Mouse (Mus musculus) gastrocnemius, postnatal 36 days (tissue): ENCODE measurements around the gene Eml6. TPM values are rescaled to one million over a fixed set of nuclear protein-coding genes. Genes with fewer than 3 reads are reported as not detected.
"Not testable (repeated sequence)": the region's sequence is repeated elsewhere in the genome, so short reads cannot be mapped to it uniquely, and the experiment has no call there.

Source experiments
- DNase-seq, 2 experiments: peaks; one replicate each; pipeline ENCODE4 v3.0.0; 2022
- intact Hi-C: fragments of 180-260 bp; cut with DNase I; formaldehyde crosslinking; loops from one replicate; pipeline ENCODE4 v1.15.1; 2025
- total RNA-seq, 2 experiments: library from RNA; stranded (reverse); gene quantifications; 2 replicates each; pipeline ENCODE4 v1.2.3; 2021

Eml6 gene
- total RNA-seq, 2 experiments from 2014 or later: 0.59 to 1.6 TPM

GRCm38 (mm10) chr11:29758617-29759016 lies 267.2 kb downstream of the Eml6 start:
- intact Hi-C loops: no loop called here

DNA sequence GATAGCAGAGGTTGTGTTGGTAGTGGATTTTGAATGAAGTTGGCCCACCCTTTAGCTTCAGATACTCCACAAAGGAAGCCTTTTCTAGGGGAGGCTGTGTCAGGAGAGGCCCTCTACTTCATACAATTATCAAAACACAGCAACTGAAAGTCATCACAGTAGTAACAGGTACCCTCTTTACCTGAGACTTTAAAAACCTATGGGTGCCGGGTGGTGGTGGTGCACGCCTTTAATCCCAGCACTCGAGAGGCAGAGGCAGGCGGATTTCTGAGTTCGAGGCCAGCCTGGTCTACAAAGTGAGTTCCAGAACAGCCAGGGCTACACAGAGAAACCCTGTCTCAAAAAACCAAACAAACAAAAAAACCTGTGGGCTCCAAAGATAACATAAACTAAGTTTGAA lies 269.8 kb downstream of the Eml6 start:
- DNase-seq, intact Hi-C loops: not testable (repeated sequence)

More at GRCm38 (mm10) chr11:29758617-29759016, 267.2 kb downstream of the Eml6 start:
- no peak for DNase-seq

DNA sequence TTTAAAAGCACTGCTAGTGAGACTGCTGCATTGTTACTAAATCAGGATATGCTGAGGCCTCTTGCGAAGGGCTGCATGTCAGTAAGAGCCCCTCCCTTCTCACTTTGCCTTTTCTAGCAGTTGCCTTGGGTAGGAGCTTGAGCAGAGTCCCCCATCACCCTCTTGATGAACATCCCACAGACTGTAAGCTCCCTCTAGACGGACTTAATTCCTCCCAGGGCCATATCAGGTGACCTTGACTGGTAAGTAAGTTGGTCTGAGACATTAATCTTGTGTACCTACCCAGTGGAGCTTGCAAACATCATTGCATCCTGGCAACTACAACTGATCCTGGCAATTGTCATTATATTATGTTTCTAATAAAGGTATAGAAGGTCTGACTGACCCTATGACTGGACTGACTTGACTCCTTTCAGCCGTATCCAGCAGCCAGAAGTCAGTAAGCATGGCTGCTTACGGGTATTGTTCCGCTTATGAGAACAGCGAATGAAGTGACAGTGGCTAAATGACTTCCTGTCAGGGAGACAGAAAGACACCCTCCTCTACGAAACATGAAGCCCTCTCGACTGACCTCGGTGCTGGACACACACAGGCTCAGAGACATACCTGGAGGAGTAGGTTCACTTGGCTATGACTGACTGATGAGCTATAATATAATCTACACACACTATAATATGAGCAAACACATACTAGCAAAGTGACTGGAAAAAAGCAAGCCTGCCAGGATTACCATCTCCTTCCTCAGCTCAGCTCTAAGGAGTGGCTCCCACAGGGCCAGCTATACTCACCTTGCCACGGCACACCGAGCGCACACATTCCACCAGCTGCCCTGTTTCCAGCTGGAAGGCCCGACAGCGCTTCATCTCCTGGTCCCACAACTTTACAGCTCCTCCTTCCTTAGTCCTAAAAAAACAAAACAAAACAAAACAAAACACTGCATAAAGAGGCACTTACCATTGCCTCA lies 273.9 kb downstream of the Eml6 start:
- intact Hi-C loops: no loop called here

DNA sequence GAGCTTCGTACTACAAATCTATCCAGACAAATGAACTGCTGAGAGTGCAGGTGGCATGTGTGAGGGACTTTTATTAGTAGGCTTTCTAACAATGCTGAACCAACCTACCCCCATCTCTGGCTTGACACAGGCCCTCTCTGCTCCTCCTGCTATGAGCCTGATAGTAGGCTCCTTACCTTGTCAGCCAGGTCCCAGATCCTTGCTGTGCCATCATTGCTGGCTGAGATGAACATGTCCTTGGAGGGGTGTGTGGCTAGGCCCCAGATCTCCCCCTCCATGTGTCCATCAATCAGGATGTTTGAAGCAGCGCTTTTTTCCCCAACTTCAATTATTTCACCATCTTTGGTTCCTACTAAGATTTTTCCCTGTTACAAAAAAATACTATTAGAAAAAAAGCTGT lies 274.8 kb downstream of the Eml6 start:
- DNase-seq: no peak
- intact Hi-C loops: no loop called here

More for the DNA sequence above, 273.9 kb downstream of the Eml6 start:
- no peak for DNase-seq

DNA sequence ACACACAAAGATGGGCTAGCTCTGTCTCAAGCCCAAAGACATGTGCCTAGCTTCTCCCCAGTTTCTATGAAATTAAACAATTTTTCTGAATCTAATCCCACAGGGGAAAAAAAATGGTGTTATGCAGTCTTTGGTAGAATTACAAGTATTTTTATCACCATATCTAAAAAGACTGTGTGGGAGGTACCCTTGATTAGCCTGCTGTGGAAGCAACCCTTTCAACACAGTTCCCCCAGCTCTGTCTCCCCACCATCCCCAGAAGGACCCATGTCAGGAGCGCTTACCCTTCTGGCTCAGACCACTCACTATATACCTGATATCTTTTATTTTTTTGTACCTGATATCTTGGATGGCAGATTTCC lies 276.4 kb downstream of the Eml6 start:
- no peak for DNase-seq
- intact Hi-C loops: no loop called here

GRCm38 (mm10) chr11:29748750-29749467 lies 276.9 kb downstream of the Eml6 start:
- DNase-seq: no peak
- intact Hi-C loops: no loop called here

DNA sequence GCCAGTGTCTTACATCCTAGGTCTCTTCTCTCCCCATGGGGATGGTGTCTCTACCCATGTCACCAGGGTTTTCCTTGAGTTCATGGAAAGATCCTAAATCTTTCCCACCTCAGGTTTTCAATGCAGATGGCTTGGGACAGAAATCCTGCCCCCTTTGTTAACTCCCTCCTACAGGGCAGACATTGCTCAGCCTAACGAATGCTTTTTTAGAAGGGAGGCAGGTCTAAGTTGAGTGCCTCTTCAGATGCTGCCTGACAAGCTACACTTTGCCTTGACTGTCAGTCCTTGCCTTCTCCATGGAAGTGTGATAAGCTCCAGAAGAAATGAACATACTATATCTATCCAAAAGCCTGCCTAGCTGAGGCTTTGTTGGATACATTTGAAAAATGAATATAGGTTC lies 278.0 kb downstream of the Eml6 start:
- no peak for DNase-seq
- intact Hi-C loops: no loop called here

DNA sequence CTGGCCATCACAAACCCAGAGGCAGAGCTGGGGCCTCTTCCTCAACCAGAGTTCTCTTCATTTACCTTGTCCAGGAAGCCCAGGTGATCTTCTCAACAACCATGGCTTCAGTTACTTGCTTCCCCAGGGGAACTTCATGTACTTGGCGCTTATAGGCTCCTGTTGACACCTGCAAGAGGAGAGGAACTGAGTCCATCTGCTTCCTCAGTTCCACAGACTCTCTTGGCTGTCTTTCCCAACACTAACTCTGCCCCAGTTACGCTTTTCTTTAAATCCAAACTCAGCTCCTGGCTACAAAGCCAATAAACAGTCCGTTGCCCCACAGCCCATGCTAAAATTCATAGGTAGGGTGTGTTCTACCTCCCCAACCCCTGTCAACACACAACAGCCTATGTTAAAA lies 278.5 kb downstream of the Eml6 start:
- intact Hi-C loops: no loop called here

GRCm38 (mm10) chr11:29746203-29746602 lies 279.6 kb downstream of the Eml6 start:
- intact Hi-C loops: no loop called here
- no peak for DNase-seq

More for the DNA sequence above, 278.5 kb downstream of the Eml6 start:
- no peak for DNase-seq

DNA sequence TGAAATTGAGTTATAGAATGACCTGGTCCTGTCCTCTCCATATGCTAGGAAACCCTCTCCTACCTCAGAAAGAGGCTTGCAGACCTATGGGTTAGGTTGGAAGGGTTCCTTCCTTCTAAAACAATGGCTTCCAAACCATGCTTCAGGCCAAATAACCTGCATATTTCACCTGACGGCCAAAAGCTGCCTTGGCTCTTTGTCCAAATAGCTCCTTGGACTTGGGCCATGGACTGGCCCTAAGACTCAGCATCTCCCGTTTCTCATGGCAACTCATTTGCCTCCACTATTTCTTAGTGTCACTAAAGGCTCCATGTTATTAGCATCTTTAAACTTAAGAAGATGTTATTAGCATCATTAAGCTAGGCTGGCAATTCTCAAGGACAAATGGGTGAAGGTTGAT lies 280.3 kb downstream of the Eml6 start:
- intact Hi-C loops: no loop called here
- DNase-seq: no peak

- no peak for DNase-seq
- intact Hi-C loops: no loop called here
These were observed 280.9 kb downstream of the Eml6 start for GRCm38 (mm10) chr11:29744760-29745430.

- DNase-seq: no peak
- intact Hi-C loops: loop anchor here (5.0 kb wide), 1 partner anchor 33 kb away; no protein-coding TSS in a partner anchor
These were observed 286.1 kb downstream of the Eml6 start for GRCm38 (mm10) chr11:29739752-29740151.

- intact Hi-C loops: no loop called here
- DNase-seq: no peak
These were observed 297.9 kb downstream of the Eml6 start for GRCm38 (mm10) chr11:29727901-29728300.

DNA sequence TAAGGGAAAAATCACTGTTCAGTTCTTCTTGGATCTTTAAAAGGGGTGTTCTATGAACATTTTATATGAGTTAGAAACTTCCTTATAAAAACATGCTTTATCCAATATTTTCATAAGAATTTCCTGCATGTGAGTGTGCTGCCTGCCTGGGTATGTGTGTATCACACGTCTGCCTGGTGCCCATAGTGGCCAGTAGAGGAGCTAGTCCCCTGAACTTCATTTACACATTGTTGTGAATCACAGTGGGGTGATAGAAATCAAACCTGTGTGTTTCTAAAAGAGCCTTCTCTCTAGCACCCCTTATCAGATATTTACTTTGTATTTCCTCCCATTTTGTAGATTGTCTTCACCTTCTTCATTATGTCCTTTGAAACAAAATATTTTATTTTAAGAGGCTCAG lies 300.2 kb downstream of the Eml6 start:
- DNase-seq: no peak
- intact Hi-C loops: no loop called here

GRCm38 (mm10) chr11:29725167-29725566 lies 300.7 kb downstream of the Eml6 start:
- intact Hi-C loops: no loop called here
- DNase-seq: no peak

GRCm38 (mm10) chr11:29724213-29724612 lies 301.6 kb downstream of the Eml6 start:
- intact Hi-C loops: loop anchor here (5.0 kb wide), 1 partner anchor 83 kb away; no protein-coding TSS in a partner anchor

DNA sequence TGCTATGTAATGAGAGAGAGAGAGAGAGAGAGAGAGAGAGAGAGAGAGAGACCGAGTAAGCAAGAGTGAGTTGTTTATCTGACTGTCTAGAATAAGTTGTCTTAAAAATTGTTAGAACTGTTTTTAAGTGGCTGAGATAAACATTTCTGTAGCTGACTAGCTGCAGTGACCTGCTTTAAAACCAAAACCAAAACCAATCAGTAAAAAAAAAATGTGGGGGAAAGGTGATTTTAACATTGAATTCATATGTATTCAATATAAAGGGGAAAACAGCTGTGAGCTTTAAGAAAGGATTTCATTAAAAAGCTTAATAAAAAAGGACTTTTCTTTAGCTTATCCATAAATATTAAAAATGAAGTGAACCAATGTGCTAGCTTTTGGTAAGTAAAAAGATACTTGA lies 306.2 kb downstream of the Eml6 start:
- intact Hi-C loops: no loop called here

More at GRCm38 (mm10) chr11:29724213-29724612, 301.6 kb downstream of the Eml6 start:
- DNase-seq: no peak

GRCm38 (mm10) chr11:29718541-29718940 lies 307.3 kb downstream of the Eml6 start:
- intact Hi-C loops: no loop called here
- DNase-seq: no peak

More for the DNA sequence above, 306.2 kb downstream of the Eml6 start:
- DNase-seq: no peak

GRCm38 (mm10) chr11:29715499-29715898 lies 310.3 kb downstream of the Eml6 start:
- intact Hi-C loops: loop anchor here (2.0 kb wide), 1 partner anchor 169 kb away; no protein-coding TSS in a partner anchor

GRCm38 (mm10) chr11:29714789-29715188 lies 311.0 kb downstream of the Eml6 start:
- no peak for DNase-seq

More at GRCm38 (mm10) chr11:29715499-29715898, 310.3 kb downstream of the Eml6 start:
- no peak for DNase-seq

More at GRCm38 (mm10) chr11:29714789-29715188, 311.0 kb downstream of the Eml6 start:
- intact Hi-C loops: loop anchor here (2.0 to 5.0 kb wide), 2 partner anchors 170 to 508 kb away; no protein-coding TSS in a partner anchor
